Comparison of ENCODE assay signal across 18 mouse cellular contexts in the genomic region with DNA sequence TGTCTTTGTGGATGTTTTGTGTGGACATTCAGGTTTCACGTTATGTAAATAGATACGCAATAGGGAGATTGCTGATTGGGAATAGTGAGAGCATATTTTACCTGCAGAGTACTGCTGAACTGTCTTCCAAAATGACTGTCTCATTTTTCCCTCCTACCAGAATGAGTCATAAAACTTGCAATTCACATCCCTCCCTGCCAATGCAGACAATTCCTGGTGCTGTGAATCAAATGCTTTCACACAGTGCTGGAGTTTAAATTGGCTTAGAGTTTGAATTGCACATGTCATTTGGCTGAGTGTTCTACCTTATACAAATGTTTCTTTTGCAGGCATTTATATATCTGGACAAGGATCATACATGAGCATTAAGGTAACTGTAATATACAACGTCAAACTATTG.
"Had no signal": no experiment of that assay in that cellular context is flagged by ENCODE, and none has a peak within 500 bp of the region (broad histone marks: within the 10 kb centered on the region; RNA-seq: fewer than 3 reads in every experiment).

No protein-coding gene starts in this region.

- H3K9me3 ChIP-seq: midbrain, embryonic 10.5 days; midbrain, embryonic 12.5 days; neural tube, embryonic 13.5 days; neural tube, embryonic 15.5 days had no signal

- H3K27ac ChIP-seq: liver, embryonic 14.5 days; midbrain, embryonic 10.5 days; midbrain, embryonic 12.5 days; neural tube, embryonic 13.5 days; neural tube, embryonic 15.5 days had no signal

- H3K4me2 ChIP-seq: lung, embryonic 14.5 days; midbrain, embryonic 12.5 days; neural tube, embryonic 13.5 days; neural tube, embryonic 15.5 days had no signal

- H3K36me3 ChIP-seq: midbrain, embryonic 10.5 days; midbrain, embryonic 12.5 days; neural tube, embryonic 13.5 days; neural tube, embryonic 15.5 days had no signal

- ATAC-seq: midbrain, embryonic 16.5 days had no signal

- H3K4me3 ChIP-seq: midbrain, embryonic 10.5 days; midbrain, embryonic 12.5 days; myocyte; neural tube, embryonic 13.5 days; neural tube, embryonic 15.5 days had no signal

- DNase-seq: lung, adult 18-20 months; lung, embryonic 14.5 days; lung, postnatal 10 days; lung, postnatal 4 days; midbrain, embryonic 14.5 days; retina, postnatal 1 day; right cerebral cortex, postnatal 14 days; spleen, adult 18-20 months; thymus, adult 18-20 months; thymus, postnatal 14 days; thymus, postnatal 36 days had no signal

- H3K4me1 ChIP-seq: midbrain, embryonic 10.5 days; midbrain, embryonic 12.5 days; neural tube, embryonic 13.5 days; neural tube, embryonic 15.5 days had no signal

- H3K27me3 ChIP-seq: midbrain, embryonic 12.5 days; neural tube, embryonic 13.5 days had no signal

- H3K9ac ChIP-seq: liver, embryonic 14.5 days; lung, embryonic 14.5 days; midbrain, embryonic 12.5 days; neural tube, embryonic 13.5 days; neural tube, embryonic 15.5 days had no signal
